Mouse (Mus musculus): ENCODE data around the gene Gpx2.

GRCm38 (mm10) chr12:76817176-76817575 lies 21.8 kb upstream of the Gpx2 start:
- no peak for TF ChIP-seq POLR2A (IDR thresholded peaks at IDR 0.05; ENCODE audit: insufficient read depth, low read depth, low read length)
- 0 out of 2 replicates have a peak, but pooled peaks have one; percentile 5 for TF ChIP-seq CTCF (IDR thresholded peaks at IDR 0.05; ENCODE audit: insufficient read depth, low read depth, low read length)

Data from olfactory bulb, adult 2 months (tissue).